Mouse (Mus musculus): ENCODE measurements at regions not wholly inside any gene's neighbourhood (a gene's known extent, or its start where the extent isn't known, plus 50 kb on each side); places are given as distances from the start of the nearest gene placed in this dataset.
A peak's percentile ranks its signal among the peaks of the same experiment; 100 is the strongest.

DNA sequence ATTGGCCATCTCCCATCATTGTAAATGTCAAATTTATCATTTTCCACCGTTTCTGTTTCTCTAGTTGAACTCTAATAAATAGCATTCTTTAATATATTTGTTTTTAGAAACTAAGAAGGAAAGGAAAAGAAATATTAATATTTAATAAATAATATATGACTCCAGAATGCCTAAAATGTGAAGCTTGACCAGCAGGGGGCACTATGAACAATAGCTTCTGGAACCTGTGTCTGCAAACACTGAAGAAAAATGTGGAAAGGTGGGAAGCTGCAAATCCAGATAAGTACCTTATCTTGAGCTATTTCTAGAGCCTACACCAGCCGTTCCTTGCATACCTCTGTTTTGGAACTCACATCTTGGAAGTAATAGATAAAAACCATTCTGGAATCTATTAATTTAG, 493.7 kb upstream of the Lingo2 start:
- peak; percentile 18 for DNase-seq

GRCm38 (mm10) chr4:37412755-37413154, 461.2 kb upstream of the Lingo2 start:
- no peak for DNase-seq

DNA sequence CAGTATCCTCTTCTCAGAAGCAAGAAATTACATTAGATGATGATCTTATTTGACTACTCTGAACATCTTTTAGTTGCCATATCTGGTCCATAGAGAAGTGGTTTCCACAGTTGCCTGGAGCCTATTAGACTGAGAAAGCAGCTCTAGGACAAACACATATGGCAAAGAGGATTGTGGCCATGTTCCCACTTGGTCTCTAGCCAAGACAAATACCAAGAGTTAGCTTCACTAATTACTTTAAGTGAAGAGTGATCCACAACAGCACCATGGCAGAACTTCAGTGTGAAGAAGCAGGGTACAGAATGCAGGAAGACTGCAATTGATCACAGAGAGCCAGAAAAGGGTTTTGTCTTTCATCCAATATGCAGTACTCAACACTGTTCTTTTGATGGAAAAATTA, 436.6 kb upstream of the Lingo2 start:
- no peak for DNase-seq

GRCm38 (mm10) chr4:37386882-37387281, 435.3 kb upstream of the Lingo2 start:
- DNase-seq = peak; percentile 6

DNA sequence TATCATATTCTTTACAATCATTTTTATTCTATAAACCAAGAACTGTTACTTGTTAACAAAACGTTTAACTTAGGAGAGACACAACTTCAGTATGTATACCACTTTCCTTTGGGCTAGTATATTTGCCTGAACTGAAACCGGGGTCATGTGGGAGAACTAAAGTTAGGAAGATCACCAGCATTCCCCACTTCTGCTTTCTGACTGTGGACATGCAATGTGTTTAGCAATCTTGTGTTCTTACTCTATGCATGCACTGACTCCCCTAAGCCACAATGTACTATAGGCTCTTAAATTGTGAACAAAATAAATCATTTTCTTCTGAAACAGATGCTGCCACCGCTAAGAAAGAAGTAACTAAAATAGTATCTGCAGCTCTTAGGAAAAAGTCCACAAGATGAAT, 412.7 kb upstream of the Lingo2 start:
- DNase-seq = no peak

GRCm38 (mm10) chr4:37361254-37361653, 409.7 kb upstream of the Lingo2 start:
- DNase-seq = no peak

GRCm38 (mm10) chr4:37338376-37338775, 386.8 kb upstream of the Lingo2 start:
- DNase-seq = no peak
